Mouse (Mus musculus) left cerebral cortex, postnatal 36 days (tissue): ENCODE measurements around the gene Palm. TPM values are rescaled to one million over a fixed set of nuclear protein-coding genes. Genes with fewer than 3 reads are reported as not detected.

Experiments
- DNase-seq, 2 experiments: peaks; one replicate each; pipeline ENCODE4 v3.0.0; 2021 to 2022; ENCODE audit warnings: low spot score in 2 of 2, mixed read lengths in 1 of 2
- intact Hi-C: fragments of 180-260 bp; cut with DNase I; formaldehyde crosslinking; loops from one replicate; pipeline ENCODE4 v1.15.1; 2025
- total RNA-seq, 2 experiments: library from RNA; stranded (reverse); gene quantifications; 2 replicates each; pipeline ENCODE4 v1.2.3; 2021

The Palm gene
- total RNA-seq, 2 experiments from 2014 or later, result 321 to 357 TPM

DNA sequence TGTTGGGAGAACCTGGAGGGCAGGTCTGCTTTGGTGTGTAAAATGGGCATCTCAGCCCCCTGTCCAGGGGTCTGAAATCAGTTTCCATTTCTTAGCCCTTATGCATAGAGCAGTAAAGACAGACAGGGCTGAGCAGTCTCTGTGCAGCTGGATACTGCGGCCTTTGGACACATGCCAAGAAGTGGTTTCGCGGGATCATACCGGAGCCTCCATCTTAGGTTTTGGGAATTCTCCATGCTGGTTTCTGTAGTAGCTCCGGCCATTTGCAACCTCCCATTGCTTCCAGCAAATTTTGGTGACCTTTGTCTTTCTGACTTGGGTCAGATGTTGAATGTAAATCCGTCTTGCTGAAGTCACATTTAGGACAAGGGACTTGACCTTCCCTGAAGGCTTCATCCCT lies 50.1 kb downstream of the Palm start:
- no peak for DNase-seq
- intact Hi-C loops, result no loop called here

DNA sequence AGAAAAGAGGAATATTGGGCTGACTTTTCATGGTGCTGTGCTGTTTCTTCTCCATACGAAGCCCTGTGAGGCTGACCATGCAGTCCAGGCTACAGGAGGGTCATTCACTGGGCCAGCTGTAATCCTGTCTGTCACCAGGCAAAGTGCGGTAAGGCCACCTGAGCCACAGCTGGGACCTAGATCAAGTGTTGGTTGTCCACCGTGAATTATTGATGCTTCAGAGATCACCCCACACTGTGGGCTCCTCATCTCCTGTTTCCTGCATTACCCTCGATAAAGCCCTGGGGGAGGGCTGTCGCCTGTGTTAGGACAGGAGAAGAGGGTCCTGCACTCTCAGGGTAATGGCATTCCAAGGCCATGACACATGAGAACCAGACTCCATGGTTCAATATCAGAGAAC lies 53.2 kb downstream of the Palm start:
- intact Hi-C loops, result no loop called here
- DNase-seq, result no peak

DNA sequence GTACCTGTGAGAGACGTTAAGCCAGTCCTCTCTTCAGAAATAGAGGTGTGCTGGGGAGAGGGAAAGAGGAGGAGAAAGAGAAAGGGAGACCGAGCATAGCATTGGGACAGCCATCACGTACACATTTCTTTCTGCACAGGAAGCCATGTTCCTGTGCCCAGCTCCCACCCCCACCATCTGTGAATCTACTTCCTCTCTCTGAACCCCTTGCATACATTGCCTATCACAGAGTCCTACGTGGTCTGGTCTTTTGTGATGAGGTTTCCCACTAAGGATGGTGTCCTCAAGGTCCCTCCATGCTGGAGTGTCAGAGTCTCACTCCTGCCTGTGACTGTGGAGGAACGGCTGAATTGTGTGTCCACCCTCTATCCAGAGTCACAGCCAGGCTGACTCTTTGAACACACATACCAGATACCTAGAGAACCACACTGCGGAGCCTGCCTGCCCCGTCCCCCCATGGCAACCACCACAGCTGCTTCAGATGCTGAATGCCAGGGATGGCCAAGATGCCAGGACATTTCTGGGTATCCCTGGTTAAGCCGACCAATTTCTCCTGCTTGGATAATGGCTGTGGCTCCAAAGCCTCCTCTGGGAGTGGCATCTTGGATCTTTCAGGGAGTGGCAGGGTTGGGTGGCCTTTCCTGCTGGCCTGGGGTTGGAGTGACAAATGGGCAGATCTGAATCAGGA lies 56.7 kb downstream of the Palm start:
- intact Hi-C loops, result no loop called here
- DNase-seq, result no peak

DNA sequence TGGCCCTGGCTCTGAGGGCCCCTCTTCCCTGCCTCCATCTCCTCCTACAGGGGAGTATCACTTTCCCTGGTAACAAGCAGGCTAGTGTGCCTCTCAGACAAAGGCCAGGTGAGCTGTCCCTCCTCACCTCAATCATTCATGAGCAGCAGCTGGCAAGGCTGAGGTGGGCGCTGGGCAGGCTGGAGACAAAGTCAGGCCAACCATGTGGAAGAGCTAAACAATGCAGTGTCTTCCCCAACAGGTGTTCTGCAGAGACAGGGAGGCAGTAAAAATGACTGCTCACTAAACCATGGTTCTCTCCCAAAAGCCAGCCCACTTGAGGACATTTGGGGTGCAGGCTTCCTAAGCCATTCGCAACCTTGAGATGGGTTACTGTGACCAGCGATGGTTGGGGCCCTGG lies 58.3 kb downstream of the Palm start:
- no peak for DNase-seq
- intact Hi-C loops, result no loop called here

DNA sequence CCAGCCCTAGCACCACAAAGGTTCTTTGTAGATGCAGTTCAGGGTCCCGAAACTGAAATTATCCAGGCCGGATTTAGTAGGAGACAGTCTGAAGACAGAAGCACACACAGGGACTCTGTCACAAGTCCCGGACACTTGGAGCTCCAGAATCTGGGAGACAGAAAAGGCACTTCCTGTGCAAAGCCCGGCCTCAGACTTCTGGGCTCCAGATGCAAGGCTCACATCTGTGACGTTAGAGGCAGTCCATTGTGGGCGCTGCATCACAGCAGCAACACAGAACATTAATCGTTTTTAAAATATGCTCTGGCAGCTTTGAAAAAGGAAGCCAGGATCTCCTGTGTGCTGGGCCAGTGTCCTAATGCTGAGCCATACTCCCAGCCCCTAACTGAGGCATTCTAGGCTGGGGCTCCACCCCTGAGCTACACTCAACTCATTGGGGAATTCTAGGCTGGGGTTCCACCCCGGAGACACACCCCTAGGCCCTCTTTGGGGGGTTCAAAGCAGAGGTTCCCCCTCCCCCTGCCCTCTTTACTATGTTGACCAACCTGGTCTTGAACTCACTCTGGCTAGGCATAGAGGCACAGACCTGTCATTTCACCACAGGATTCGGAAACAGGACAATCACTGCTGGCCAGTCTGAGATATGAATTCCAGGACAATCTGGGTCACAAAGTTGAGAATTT lies 58.9 kb downstream of the Palm start:
- DNase-seq, result no peak
- intact Hi-C loops, result no loop called here

DNA sequence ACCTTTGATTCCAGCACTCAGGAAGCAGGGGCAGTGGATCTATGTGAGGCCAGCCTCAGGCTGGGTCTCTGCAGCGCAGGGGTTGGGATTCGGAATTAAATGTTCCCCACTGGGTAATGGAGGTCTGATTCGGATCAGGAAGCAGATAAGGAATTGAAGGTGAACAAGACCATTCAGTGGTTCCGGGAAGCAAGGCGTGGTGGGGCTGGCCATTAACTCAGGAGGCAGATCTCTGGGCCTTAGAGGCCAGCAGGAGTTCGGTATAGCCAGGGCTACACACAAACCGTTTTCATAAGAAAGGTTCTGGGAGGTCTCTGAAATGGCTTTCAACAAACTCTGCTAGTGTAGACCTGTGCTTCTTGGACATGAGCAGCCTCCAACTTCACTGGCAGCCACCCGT lies 59.5 kb downstream of the Palm start:
- DNase-seq, result no peak
- intact Hi-C loops, result no loop called here

DNA sequence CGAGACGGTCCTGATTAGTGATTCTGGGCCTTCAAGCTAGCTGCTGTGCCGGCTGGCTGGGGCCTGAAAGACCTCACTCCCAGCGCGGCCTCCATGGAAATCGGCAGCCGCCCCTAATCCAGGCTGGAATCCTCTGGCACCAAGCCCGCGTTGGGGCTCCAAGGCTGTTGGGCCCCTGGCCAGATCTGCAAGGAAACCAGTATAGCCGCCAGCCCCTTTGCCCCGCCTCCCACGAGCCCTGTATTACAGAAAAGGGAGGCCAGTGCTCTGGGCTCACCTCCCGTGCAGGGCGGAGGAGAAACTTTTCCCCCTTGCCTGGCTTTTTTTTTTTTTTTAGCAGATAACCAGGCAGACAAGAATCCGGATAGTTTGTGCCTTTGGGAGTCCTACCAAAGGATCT lies 60.0 kb downstream of the Palm start:
- intact Hi-C loops, result no loop called here
- DNase-seq, result peak; percentile 78 to 82

DNA sequence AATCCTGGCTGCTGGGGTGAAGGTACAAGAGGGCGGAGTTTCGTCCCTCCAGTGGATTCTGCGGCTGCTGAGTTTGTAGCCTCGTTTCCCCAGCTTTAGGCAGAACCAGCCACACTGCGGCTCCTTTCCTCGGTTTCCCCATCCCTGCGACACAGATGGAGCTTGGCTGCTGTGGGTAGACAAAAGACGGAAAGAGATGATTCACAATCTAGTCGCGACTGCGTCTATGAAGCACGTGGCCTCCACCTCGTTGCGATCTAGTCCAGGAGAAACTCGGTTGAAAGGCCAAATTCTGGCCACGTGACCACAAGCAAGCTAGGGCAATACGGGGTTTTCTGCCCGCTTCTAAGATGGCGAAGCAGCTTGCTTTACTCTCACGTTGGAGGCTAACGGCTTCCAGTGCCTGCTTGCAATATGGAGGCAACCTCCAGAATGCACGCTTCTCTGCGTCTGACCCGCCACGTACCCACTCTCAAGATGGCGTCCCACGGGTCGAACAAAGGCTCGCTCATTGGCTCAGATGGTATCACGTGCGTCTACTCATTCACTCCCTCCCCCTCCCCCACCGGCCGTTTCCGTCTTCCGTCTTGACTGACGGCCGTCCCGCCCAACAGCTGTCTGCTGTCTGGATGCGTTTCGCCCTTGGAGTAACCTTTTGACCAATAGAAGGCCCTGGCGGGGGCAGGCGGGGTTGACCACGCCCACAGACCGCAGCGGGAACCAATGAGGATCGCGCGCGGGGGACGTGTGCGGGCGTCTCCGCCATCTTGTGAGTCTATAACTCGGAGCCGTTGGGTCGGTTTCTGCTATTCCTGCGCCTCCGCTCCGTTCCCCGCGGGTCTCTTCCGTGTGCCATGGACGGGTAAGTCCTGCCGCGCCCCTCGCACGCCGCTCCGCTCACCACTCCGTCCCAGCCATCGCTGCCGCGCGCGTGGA lies 60.8 kb downstream of the Palm start, which contains the start of gene Ptbp1:
Gene Ptbp1 (plus strand): TSS at position 568 of the 936 bp plus-strand sequence.
- DNase-seq, result peak; percentile 98 to 99
- intact Hi-C loops, result loop anchor here (1.0 to 2.0 kb wide), 2 partner anchors 21 to 87 kb away; partner anchors contain the start of genes Plppr3 and Prtn3

DNA sequence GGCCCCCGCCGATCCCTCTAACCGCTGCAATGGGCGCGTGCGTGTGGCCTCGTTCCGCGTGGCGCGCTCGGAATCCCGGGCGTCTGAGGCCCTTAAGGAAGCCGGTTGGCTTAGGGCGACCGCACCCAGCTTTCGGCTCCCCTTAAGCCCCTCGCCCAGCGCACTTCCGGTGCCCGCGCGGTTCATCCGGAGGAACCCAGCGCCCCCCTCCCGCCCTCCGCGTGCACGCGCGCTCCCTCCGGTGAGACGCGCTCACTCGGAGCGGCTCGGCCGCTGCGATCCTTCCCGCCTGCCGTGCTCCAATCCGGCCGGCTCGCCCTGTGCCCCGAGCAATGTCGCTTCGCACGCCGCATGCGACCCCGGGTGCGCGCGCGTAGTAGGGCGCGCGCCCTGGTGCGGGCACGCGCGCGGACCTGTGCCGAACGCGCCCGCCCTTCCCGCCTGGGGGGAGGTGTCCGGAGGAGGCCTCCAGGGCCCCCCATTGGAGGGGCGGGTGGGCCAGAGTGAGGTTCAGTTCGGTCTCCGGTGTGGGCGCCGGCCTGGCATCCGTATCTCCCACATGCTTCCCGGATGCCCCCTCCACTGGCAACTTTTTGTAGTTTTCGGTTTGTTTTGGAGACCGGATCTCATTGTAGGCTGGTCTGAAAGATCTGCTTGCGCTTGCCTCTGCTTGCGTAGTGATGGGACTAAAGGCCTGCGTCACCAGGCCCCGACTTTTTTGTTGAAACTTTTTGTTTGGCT lies 61.6 kb downstream of the Palm start:
- intact Hi-C loops, result loop anchor here (1.0 to 2.0 kb wide), 2 partner anchors 20 to 88 kb away; partner anchors contain the start of genes Plppr3 and Prtn3
- DNase-seq, result no peak

DNA sequence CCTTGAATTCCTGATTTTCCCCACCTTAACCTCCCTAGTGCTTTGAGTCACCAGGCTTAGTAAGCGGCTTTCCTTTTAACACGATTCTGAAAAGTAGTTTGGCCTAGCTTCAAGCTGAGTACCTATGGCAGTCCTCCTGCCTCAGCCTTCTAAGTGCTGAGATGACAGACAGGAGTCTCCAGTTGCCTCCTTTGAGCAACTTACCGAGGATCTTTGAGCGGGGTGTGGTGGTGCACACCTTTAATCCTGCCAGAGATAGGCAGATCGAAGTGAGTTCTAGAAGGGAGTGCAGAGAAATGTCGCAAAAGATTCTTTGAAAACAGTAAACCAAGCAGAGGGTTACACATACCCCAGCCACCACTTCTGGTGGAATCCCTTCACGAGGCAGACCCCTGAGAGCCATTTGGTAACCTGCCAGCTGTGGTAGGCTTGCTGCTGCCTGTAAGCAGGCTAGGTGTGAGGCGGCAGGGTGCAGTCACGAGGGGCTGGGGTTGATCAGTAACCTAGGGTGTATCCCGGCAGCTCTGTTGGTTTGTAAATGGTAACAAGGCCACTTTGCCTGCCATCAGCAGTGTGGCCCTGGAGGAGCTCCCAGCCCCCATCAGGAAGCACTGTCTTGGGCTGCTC lies 62.3 kb downstream of the Palm start:
- no peak for DNase-seq
- intact Hi-C loops, result loop anchor here (2.0 kb wide), 1 partner anchor 19 kb away; the partner anchor contains the start of genes Plppr3 and Prtn3

DNA sequence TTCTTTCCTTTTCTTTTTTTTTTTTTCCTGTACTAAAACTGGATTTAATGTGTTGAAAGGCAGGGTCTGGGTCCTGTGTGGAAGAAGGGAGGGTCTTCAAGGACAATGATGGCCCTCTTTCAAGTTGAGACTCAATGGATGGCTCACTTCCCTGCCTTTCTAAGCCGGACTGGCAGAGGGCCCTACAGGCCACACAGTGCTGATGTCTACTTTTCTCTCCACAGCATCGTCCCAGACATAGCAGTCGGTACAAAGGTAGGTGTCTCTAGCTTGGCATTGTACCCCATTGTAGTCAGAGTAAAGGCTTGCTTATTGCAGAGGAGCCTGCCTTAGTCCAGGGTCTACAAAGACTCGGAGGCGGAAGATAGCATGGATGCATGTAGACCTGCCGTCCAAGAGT lies 62.9 kb downstream of the Palm start:
- intact Hi-C loops, result no loop called here
- DNase-seq, result no peak

DNA sequence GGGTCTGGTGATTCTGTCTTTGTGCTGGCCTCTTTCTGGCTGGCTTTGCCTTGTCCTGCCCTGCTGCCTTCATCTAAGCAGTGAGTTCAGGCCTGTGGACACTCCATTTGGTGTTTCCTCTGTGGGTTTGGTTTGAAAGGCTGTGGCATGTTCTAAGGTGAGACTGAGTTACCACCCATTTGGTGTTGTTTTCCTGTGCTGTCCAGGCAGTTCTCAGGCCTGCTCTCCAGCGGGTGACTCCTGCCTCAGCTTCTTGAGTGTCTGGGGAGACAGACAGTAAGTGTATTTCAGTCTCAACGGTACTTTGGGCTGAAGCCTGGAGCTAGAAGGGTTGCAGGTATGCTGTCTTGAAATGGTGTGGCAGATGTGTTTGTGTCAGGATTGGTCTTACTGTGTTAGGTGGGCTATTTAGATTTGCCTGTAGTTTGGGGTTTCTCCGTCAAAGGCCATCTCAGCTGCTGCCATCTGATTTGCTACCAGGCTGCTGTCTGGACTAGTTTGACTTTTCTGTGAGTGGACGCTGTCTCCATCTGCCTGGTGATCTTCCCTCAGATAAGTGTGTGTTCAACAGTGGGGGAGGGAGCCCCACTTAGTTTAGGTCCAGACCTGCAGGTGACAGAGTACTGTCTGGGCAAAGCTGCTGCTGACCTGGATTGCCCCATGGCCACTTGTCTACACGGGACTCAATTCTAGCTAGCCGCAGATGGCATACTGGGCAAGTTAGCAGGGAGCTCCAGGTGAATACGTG lies 63.5 kb downstream of the Palm start:
- intact Hi-C loops, result no loop called here
- DNase-seq, result no peak

DNA sequence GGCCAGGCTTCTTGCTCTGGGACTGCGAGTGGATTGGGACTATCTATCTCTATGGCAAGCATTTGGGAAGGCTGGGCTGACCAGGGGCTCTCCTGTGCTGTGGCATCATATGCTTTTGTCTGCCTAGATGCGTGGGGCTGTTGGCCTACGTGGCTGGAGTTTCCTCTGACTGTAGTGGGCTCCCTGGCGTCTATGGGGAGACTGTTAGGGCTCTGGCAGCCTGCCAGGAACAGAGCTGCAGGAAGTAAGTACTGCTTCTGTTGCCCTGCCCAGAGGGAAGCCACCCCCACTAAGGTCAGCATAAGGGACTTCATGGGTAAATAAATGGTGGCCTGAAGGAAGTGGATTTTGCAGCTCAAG lies 64.1 kb downstream of the Palm start:
- DNase-seq, result no peak
- intact Hi-C loops, result no loop called here

DNA sequence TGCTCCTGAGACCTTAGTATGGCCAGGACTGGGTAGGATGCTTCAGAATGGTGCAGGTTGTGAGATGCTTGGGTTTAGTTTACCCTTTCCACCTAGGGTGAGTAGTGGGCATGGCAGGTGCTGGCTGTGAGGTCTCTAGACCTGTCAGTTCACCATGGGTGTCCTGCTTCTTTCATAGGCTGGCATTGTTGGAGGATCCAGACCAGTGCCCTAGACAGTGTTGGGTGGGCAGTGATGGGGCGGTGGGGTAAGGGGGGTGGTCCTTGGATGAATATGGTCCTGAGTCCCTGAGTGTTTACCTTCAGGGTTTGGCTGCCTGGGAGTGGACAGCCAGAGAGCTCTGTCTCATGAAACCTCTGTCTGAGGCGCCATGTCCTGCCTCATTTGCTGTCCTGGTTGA lies 64.5 kb downstream of the Palm start:
- DNase-seq, result no peak
- intact Hi-C loops, result no loop called here

DNA sequence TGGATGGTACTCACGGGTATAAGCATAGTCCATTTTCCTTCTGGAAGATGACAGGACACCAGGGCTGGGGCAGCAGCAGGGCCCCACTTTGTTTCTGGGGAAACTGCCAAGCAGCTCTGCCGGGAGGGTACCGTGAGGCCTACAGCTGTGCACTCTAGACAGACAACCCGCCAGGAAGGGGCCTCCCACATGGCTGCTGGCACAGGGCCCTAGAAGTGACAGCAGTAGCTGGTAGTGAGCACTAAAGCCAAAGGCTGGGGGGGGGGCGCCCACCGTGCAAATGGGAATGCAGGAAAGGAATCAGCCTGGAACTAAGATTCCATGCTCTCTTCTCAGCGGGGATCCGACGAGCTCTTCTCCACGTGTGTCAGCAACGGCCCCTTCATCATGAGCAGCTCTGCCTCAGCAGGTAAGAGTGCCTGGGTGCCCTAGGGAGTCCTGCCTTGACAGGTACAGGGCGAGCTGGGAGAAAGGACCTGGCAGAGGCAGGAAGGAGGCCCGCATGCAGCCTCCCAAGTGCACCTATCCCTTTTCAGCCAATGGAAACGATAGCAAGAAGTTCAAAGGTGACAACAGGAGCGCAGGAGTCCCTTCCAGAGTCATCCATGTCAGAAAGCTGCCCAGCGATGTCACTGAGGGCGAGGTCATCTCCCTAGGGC lies 65.2 kb downstream of the Palm start:
- DNase-seq, result peak in 1 of 2 experiments; percentile 67
- intact Hi-C loops, result no loop called here

DNA sequence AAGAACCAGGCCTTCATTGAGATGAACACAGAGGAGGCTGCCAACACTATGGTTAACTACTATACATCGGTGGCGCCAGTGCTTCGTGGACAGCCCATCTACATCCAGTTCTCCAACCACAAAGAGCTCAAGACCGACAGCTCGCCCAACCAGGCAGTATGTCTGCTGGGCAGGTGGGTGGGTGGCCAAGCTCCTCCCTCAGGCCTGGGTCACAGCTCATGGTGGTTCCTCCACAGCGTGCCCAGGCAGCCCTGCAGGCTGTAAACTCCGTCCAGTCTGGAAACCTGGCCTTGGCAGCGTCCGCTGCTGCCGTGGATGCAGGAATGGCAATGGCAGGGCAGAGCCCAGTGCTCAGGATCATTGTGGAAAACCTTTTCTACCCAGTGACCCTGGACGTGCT lies 65.7 kb downstream of the Palm start:
- intact Hi-C loops, result no loop called here
- no peak for DNase-seq

DNA sequence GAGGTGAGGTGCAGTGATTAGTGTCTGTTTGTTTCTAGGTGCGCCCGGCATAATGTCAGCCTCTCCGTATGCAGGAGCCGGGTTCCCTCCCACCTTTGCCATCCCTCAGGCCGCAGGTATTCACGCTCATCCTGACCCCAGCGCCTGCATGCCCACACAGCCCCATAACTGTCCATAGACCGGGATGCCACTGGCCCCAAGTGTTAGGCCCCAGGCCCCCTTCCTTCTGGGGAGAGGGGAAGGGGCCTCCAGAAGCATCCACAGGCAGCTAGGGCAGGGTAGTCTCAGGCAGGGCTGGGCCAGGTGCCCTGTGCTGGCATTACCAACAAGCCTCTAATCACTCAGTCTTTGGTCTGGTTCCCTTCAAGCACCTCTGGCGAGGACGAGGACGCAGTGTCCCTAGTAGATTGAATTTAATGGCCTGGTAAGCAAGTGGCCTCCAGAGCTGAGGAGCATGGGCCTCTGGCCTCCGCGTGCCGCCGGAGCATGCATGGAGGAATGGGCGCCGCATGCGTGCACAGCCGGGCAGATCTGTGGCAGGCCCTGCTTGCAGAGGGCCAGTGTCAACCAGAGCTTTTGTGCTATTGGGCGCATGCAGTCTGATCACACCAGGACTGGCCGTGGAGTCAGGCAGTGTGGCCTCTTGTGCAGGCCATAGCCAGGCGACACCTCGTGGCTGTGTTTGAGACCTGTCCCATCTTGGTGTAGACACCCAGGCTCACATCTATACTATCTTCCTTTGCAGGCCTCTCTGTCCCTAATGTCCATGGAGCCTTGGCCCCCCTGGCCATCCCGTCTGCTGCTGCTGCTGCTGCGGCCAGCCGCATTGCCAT lies 66.9 kb downstream of the Palm start:
- intact Hi-C loops, result no loop called here
- DNase-seq, result no peak
